Mouse (Mus musculus) bone marrow macrophage, adult 2 months (primary cell): ENCODE measurements around the gene Gpr37l1. TPM values are rescaled to one million over a fixed set of nuclear protein-coding genes. Genes with fewer than 3 reads are reported as not detected.

Experiments
- H3K27ac ChIP-seq: 2 replicates; pipeline ENCODE4 v1.5.1; 2012; ENCODE audit warnings: low read depth, low read length; ENCODE audit not compliant: insufficient read depth
- H3K4me1 ChIP-seq: 2 replicates; pipeline ENCODE4 v1.6.1; 2012; ENCODE audit warnings: low read length; ENCODE audit not compliant: control insufficient read depth, insufficient read depth
- H3K4me3 ChIP-seq: 2 replicates; pipeline ENCODE4 v1.5.1; 2012; ENCODE audit warnings: mild to moderate bottlenecking, low read length, moderate library complexity; ENCODE audit not compliant: insufficient read depth
- CTCF ChIP-seq: IDR thresholded peaks from 2 replicates; pipeline ENCODE4 v1.5.1; 2012; ENCODE audit warnings: low read depth, mild to moderate bottlenecking, low read length, moderate library complexity
- POLR2A ChIP-seq: IDR thresholded peaks from 2 replicates; pipeline ENCODE4 v1.6.1; 2012; ENCODE audit warnings: mild to moderate bottlenecking, low read depth, low read length, borderline replicate concordance
- polyA plus RNA-seq: library from polyadenylated mRNA; stranded (reverse); fragments of >200 nt; gene quantifications from 2 replicates; pipeline ENCODE4 v1.2.4, GENCODE M21; 2012; ENCODE audit not compliant: missing spikeins, insufficient read depth, insufficient read length

Gpr37l1 gene
- polyA plus RNA-seq, 1 experiment, result not detected

- no peak overlapping the region for H3K27ac ChIP-seq
- peaks cover 6% of the 10 kb centered on the region for H3K4me1 ChIP-seq
- H3K4me3 ChIP-seq, result no peak overlapping the region
- TF ChIP-seq POLR2A (no peak), CTCF (no peak)
Measured at GRCm38 (mm10) chr1:135139906-135140305, 27.6 kb downstream of the Gpr37l1 start.

DNA sequence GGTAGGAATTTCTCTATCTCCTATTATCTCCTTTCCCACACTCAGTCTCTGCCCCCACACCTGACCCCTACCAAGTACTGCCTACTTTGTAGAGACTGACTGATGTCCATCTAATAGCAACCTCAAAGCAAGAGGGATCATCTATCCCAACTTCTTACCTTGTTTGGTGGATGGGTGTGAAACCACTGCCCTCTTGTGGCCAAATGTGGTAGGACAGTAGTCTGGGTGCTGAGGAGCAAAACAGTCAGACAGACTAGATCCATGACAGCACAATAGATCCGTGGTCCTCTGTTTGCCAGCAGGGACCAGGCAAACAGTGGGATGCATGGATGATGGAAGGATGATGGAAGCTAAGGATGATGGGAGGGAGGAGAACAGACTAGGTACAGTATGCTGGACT lies 31.0 kb downstream of the Gpr37l1 start:
- no peak overlapping the region for H3K4me3 ChIP-seq
- TF ChIP-seq POLR2A (no peak), CTCF (peak; percentile 59; the same call in 1 of the 2 replicates)
- peaks cover 31% of the 10 kb centered on the region for H3K4me1 ChIP-seq
- H3K27ac ChIP-seq, result no peak overlapping the region

DNA sequence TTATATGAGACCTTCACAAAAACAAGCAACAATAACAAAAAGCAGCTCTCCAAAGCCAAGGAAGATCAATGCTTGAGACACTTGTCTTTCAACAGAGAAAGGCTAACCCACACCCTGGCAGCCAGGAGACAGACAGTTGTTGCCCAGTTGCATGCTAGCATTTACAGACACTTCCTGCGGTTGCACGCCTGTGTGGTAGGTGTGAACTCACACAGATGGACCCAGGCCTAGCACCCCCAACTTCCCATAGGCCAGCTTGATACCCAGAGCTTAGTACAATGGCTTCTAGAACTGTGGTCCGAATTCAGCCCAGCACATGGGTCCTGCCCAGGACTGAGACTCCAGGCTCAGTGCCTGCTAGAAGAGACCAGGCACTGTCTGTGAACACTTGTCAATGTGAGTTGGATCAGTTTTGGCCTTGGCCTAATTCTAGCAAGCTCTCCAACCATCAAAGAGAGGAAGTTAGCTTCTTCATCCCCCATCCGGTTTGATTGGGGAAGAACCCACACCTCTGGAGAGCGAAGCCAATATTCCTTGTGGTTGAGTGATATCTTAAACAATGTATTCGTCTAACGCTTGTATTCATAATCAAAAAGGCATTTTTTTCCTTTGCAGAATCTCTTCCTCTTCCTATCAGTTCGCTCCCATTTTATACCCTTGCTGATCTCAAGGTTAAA lies 32.2 kb downstream of the Gpr37l1 start:
- peaks cover 37% of the 10 kb centered on the region for H3K4me1 ChIP-seq
- H3K4me3 ChIP-seq, result no peak overlapping the region
- TF ChIP-seq POLR2A (no peak), CTCF (no peak)
- no peak overlapping the region for H3K27ac ChIP-seq

DNA sequence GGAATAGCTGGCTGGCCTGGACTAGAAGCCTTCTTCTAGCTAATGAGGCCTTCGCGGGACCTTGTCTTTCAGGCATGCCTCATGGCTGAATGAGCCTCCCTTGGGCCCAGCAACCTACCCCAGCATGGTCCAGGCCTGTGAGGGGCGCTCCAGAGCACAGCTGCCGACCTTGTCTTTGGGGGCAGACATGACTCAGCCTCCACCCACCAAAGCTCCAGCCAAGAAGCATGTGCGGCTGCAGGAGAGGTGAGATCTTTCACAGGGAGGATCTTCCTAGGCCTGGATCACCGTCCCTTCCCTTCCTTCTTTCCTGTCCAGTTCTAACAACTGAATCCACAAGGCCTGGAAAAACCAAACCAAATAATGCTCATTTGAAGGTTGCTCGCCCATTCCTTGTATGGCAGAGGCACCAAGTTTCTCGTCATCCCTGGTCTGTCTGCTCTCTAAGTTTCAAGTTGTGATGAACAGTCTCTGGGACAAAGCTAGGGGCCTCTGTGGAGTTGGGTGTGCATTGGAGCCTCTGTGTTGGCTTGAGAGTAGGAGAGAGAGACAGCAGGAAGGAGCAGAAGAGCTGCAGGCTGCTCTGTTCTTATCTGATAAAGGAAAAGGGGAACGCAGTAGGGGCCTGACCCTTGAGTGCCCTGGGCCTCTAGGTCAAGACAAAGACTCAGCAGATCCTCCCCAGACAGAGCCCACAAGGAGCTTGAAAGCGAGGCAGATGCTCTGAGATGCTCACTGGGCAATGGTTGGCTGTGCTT lies 33.6 kb downstream of the Gpr37l1 start:
- H3K4me1 ChIP-seq, result peaks cover 50% of the 10 kb centered on the region
- peak overlapping the region; percentile 95 for H3K27ac ChIP-seq
- peak overlapping the region; percentile 63 for H3K4me3 ChIP-seq
- TF ChIP-seq POLR2A (no peak), CTCF (no peak; the same call in 1 of the 2 replicates)

GRCm38 (mm10) chr1:135132893-135133369 lies 34.5 kb downstream of the Gpr37l1 start:
- peak overlapping the region; percentile 63 for H3K4me3 ChIP-seq
- TF ChIP-seq POLR2A (no peak), CTCF (no peak)
- H3K4me1 ChIP-seq, result peaks cover 54% of the 10 kb centered on the region

GRCm38 (mm10) chr1:135132473-135132872 lies 35.0 kb downstream of the Gpr37l1 start, which contains the start of gene Ptpn7:
Ptpn7 (plus strand) TSS chr1:135132700.
- Histone ChIP-seq H3K4me1 (peaks cover 54% of the 10 kb centered on the region), H3K4me3 (peak within 1 kb of the TSS; percentile 63), H3K27ac (peak within 1 kb of the TSS; percentile 95)
- TF ChIP-seq POLR2A (0 out of 2 replicates have a peak, but pooled peaks have one; percentile 33), CTCF (peak; percentile 69)

More at GRCm38 (mm10) chr1:135132893-135133369, 34.5 kb downstream of the Gpr37l1 start:
- H3K27ac ChIP-seq, result peak overlapping the region; percentile 95

DNA sequence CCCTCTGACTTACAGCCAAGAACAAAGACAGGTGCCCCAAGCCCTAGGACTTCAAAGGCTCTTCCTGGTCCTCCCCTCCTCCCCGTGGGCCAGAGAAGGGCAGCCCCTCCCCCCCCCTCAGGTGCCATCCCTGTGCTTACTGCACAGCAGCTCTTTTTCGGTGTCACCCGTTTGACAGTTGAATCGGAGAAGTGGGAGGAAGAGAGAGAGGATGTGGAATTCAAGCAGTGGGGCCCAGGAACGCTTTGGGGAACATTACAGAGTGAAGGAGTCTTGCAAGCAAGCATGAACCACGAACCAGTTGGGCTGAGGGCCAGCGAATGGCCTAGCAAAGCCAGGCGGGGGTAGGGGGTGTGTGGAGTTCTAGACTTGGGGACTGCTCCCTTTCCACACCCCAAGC lies 35.9 kb downstream of the Gpr37l1 start:
- Histone ChIP-seq H3K27ac (peak overlapping the region; percentile 95), H3K4me1 (peaks cover 56% of the 10 kb centered on the region), H3K4me3 (peak overlapping the region; percentile 33)
- TF ChIP-seq CTCF (no peak), POLR2A (no peak)

GRCm38 (mm10) chr1:135131034-135131433 lies 36.4 kb downstream of the Gpr37l1 start:
- TF ChIP-seq CTCF (no peak), POLR2A (no peak; the same call in 1 of the 2 replicates)
- Histone ChIP-seq H3K27ac (peak overlapping the region; percentile 95), H3K4me1 (peaks cover 56% of the 10 kb centered on the region), H3K4me3 (peak overlapping the region; percentile 43)

GRCm38 (mm10) chr1:135130376-135131018 lies 37.0 kb downstream of the Gpr37l1 start:
- Histone ChIP-seq H3K27ac (peak overlapping the region; percentile 95), H3K4me1 (peaks cover 56% of the 10 kb centered on the region), H3K4me3 (peak overlapping the region; percentile 43)
- no peak for TF ChIP-seq CTCF
- TF ChIP-seq POLR2A, result no peak

DNA sequence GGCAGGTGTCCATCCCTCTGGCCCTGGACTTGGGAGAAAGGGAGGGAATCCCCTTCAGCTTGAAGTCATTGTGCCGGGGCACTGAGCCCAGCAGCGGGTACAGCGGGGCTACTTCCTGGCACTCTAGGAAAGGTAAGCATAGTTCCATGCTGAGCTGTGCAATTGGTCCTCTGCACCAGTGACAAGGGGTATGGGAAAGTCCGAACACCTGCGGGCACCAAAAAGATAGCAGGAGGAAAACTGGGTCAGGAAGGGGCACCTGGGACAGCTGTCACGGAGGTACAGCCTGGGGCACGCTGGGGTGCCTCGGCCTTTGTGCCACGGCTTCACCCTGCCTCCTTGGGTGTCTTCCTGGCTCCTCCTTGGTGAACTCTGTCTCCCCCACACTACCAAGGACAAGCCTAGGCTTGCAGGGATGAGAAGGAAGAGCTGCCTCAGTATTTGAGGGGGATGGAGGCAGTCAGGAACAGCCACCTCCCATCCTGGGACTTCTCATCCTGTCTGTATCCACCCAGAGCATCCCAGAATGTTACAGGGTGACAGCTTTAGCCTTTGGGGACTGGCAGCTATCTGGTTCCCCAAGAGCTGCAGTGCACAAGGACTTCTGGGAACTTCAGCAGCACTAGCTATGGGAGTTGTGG lies 37.8 kb downstream of the Gpr37l1 start:
- TF ChIP-seq POLR2A (no peak), CTCF (no peak)

More for the DNA sequence above, 37.8 kb downstream of the Gpr37l1 start:
- Histone ChIP-seq H3K4me1 (peaks cover 49% of the 10 kb centered on the region), H3K4me3 (no peak overlapping the region), H3K27ac (peak overlapping the region; percentile 89)
